Mouse (Mus musculus): ENCODE results near the gene Zmiz1.

DNA sequence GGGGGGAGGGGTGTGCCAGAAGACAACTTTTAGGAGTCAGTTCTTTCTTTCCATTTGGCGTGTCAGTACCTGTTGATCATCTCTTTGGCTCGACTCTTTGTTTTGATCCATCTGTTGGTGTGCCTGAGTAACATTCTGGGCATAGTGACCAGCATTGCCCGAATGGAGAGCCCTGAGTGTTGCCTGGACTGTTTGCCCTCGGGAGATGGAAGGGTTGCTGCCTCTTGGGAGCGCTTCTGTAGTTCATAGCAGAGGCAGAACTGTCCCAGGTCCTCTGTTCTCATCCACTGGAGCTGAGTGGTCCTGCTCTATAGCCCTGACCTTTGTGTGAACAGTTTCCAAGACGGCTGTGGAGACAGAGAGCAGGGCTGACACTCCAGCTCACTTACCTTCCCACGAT, 18.3 kb downstream of the Zmiz1 start:
- TF ChIP-seq MYOG (IDR thresholded peaks at IDR 0.05; ENCODE audit: control insufficient read depth, extremely low read depth, insufficient read length): no peak
- TF ChIP-seq CTCF (IDR thresholded peaks at IDR 0.05; ENCODE audit: control insufficient read depth, insufficient read depth, insufficient read length): no peak
- TF ChIP-seq USF1 (IDR thresholded peaks at IDR 0.05; ENCODE audit: low read depth): no peak
- TF ChIP-seq MAX (IDR thresholded peaks at IDR 0.05): no peak
- no peak for TF ChIP-seq MYOD1 (IDR thresholded peaks at IDR 0.05; ENCODE audit: control insufficient read depth, insufficient read length, low read depth)
- no peak for TF ChIP-seq CEBPB (IDR thresholded peaks at IDR 0.05; ENCODE audit: low read depth)

Data from C2C12 (cell line).